Mouse (Mus musculus): ENCODE results near the gene Vegfa. TPM values are rescaled to one million over a fixed set of nuclear protein-coding genes. Genes with fewer than 3 reads are reported as not detected.

Vegfa gene
- polyA plus RNA-seq, 1 experiment from 2014 or later: 6.2 TPM

DNA sequence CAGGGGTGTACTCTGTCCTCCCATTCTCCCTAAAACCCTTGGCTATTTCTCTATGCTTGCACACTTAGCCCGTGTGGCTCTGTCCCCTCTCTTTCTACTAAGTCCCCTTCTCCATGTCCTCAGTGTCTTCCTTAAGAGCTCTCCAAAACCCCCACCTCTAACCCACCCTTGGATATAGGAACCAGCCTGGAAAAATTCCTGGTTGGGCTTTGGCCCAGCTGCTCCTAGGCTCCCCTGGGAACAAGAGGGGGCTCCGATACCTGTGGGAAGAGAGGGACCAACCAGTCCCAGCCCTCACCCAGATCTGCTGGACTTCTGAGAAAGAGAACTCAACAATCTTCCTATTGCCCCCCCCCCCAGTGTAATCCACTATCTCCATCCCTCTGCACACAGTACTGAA, 1.4 kb upstream of the Vegfa start:
- WGBS: 29% methylated on average over 2 of the region's 2 CpGs
- H3K4me2 ChIP-seq: peak overlapping the region; percentile 20
- ATAC-seq (ENCODE audit: insufficient number of reproducible peaks, insufficient read depth, low FRiP score, low TSS enrichment, low read depth): no peak
- no peak overlapping the region for H3K27ac ChIP-seq
- H3K36me3 ChIP-seq: no peaks in the 10 kb centered on the region
- H3K9me3 ChIP-seq: no peaks in the 10 kb centered on the region
- H3K4me3 ChIP-seq (replicated peaks): no peak overlapping the region
- no peak overlapping the region for H3K9ac ChIP-seq (replicated peaks)
- peaks cover 31% of the 10 kb centered on the region for H3K4me1 ChIP-seq (replicated peaks)
- no peaks in the 10 kb centered on the region; the same call in 1 of the 2 replicates for H3K27me3 ChIP-seq

DNA sequence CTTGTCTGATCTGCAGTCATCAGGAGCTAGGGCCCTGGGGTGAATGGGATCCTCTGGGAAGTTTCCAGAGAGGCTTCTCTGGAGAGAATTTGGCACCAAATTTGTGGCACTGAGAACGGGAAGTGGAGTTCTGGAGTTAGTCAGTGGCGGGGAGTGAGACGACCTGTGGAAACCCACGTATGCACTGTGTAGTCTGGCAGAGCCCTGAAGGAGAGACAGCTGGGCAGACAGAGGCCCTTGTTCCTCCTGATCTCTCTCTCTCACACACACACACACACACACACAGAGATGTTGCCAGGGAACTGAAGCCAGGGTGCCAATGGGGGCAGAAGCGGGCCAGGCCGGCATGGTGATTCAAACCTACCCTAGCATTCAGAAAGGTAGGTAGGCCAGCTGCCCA, 953 bp upstream of the Vegfa start:
- Histone ChIP-seq H3K36me3 (no peaks in the 10 kb centered on the region), H3K4me1 (replicated peaks) (peaks cover 36% of the 10 kb centered on the region), H3K27me3 (no peaks in the 10 kb centered on the region; the same call in 1 of the 2 replicates), H3K4me3 (replicated peaks) (peak overlapping the region; percentile 90; the same call in 1 of the 2 replicates), H3K9me3 (no peaks in the 10 kb centered on the region), H3K9ac (replicated peaks) (no peak overlapping the region), H3K4me2 (peak overlapping the region; percentile 81), H3K27ac (no peak overlapping the region; the same call in 1 of the 2 replicates)
- 0 out of 2 replicates have a peak, but pooled peaks have one; percentile 3 for ATAC-seq (ENCODE audit: insufficient number of reproducible peaks, insufficient read depth, low FRiP score, low TSS enrichment, low read depth)
- 48% methylated on average over 6 of the region's 6 CpGs for WGBS

DNA sequence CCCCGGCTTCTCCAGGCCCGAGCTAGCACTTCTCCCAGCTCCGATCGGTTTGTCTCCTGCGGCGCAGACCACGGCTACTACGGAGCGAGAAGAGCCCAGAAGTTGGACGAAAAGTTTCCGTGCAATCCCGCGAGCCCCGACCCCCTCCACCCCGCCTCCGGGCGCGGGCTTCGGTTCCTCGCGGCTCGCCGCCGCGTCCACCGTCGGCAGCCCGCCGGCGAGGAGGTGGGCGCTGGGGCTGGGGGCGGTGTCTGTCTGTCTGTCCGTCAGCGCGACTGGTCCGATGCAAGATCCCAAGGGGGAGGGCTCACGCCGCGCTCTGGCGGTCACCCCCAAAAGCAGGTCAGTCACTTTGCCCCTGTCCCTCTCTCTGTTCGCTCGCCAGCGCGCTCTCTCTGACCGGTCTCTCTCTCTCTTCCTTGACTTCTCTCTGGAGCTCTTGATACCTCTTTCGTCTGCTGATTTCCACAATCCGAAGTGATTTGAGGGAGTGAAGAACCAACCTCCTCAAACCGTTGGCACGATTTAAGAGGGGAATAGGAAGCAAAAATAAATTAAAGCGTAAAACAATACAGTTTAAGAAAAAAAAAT, 453 bp downstream of the Vegfa start:
- WGBS: 1% methylated on average over 48 of the region's 50 CpGs
- Histone ChIP-seq H3K4me1 (replicated peaks) (peaks cover 49% of the 10 kb centered on the region), H3K36me3 (peaks cover 5% of the 10 kb centered on the region), H3K9ac (replicated peaks) (peak overlapping the region; percentile 96), H3K4me2 (peak overlapping the region; percentile 81), H3K9me3 (no peaks in the 10 kb centered on the region), H3K27me3 (no peaks in the 10 kb centered on the region; the same call in 1 of the 2 replicates), H3K27ac (peak overlapping the region; percentile 97), H3K4me3 (replicated peaks) (peak overlapping the region; percentile 90)
- no peak for ATAC-seq (ENCODE audit: insufficient number of reproducible peaks, insufficient read depth, low FRiP score, low TSS enrichment, low read depth)

DNA sequence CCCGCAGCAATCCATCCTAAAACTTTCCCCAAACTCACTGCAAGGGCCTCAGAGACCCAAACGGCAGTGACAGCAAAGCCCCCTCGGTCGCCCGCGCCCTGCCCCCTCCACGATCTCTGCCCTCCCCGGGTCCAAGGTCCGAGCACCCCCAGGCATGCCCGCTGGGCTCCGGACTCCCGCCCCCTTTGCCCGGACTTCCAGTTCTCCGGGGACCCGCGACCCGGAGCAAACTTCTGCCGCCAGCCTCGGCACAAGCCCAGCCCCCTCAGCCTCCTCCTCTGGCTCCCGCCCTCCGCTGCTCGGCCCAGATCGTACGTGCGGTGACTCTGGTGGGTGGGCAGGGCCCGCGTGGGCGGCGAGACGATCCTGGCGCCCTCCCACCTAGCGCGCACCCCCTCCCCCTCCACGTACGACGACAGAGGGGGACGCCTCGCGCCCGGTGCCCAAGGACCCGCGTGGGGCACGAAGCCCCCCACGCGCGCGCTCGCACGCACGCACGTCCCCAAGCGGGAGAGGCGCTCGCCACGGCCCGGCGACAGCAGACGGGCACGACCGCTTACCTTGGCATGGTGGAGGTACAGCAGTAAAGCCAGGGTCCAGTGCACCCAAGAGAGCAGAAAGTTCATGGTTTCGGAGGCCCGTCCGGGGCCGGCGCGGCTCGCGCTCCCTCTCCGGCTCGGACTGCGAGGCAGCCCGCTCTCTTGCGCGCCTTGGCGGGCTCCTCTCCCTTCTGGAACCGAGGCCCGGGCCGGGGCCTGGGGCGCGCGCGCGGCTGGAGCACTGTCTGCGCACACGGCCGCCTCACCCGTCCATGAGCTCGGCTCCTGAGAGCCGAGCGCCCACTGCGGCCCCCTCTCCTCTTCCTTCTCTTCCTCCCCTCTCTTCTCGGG, 1.2 kb downstream of the Vegfa start:
- under 1% methylated on average over 80 of the region's 92 CpGs for WGBS
- ATAC-seq (ENCODE audit: insufficient number of reproducible peaks, insufficient read depth, low FRiP score, low TSS enrichment, low read depth): peak; percentile 16; the same call in 1 of the 2 replicates
- Histone ChIP-seq H3K36me3 (peaks cover 13% of the 10 kb centered on the region), H3K4me3 (replicated peaks) (peak overlapping the region; percentile 90), H3K9me3 (no peaks in the 10 kb centered on the region), H3K9ac (replicated peaks) (peak overlapping the region; percentile 96), H3K4me2 (peak overlapping the region; percentile 81), H3K27ac (peak overlapping the region; percentile 97), H3K27me3 (no peaks in the 10 kb centered on the region; the same call in 1 of the 2 replicates), H3K4me1 (replicated peaks) (peaks cover 56% of the 10 kb centered on the region)

DNA sequence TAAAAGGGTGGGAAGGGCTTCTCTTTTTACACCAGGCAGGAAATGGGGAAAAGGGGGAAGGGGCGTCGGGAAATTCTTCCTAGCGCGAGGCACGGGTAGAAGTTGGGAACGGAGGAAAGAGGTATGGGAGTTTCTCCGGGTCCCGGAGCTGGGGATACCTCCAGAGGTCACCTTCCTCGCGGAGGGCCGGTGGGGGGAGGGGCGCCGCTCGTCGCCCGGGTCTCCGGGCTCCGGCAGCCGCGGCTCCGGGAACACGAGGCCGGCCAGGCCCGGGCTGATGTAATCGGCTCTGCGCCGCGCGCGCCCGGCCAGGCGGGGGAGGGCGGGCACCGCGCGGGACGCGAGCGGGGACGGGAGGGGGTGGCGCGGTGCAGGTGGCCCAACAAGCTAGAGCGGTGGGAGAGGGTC, 1.8 kb downstream of the Vegfa start:
- Histone ChIP-seq H3K36me3 (peaks cover 19% of the 10 kb centered on the region), H3K27me3 (no peaks in the 10 kb centered on the region; the same call in 1 of the 2 replicates), H3K9me3 (no peaks in the 10 kb centered on the region), H3K4me3 (replicated peaks) (peak overlapping the region; percentile 90), H3K9ac (replicated peaks) (peak overlapping the region; percentile 96), H3K4me2 (peak overlapping the region; percentile 81), H3K27ac (peak overlapping the region; percentile 97), H3K4me1 (replicated peaks) (peaks cover 57% of the 10 kb centered on the region)
- ATAC-seq (ENCODE audit: insufficient number of reproducible peaks, insufficient read depth, low FRiP score, low TSS enrichment, low read depth): no peak
- 2% methylated on average over 33 of the region's 43 CpGs for WGBS

DNA sequence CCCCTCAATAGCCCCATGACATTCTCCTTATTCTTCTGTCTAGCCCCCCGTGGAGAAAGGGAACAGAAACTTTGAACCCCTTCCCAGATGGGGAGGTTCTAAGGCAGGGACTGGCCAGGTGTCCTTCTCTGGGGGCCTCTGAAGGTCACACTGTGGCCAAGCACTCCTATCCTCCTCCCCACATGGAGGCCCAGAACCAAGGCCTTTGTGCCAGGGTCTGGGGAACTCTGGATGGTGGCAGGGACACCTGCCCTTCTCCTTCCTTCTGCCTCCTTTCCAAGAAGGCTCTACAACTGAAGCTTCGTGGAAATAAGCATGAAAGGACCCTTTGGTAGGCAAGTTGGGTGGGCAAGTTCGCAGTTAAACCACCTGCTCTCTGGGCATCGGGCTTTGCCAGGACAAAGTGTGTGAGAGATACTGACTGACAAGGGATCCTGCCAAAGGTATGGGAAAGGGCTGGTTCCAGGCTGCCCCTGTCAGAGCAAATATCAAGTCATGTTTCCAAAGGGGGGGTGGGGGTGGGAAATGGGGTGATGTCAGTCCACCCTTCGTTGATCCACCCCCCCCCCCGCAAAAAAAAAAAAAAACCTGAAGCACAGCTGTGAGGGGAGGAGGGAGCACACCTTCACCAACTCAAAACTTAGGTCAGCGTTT, 2.5 kb downstream of the Vegfa start:
- ATAC-seq (ENCODE audit: insufficient number of reproducible peaks, insufficient read depth, low FRiP score, low TSS enrichment, low read depth): no peak
- Histone ChIP-seq H3K9me3 (no peaks in the 10 kb centered on the region), H3K9ac (replicated peaks) (peak overlapping the region; percentile 96), H3K27ac (peak overlapping the region; percentile 97), H3K27me3 (no peaks in the 10 kb centered on the region), H3K4me3 (replicated peaks) (peak overlapping the region; percentile 90), H3K4me1 (replicated peaks) (peaks cover 57% of the 10 kb centered on the region), H3K4me2 (peak overlapping the region; percentile 81), H3K36me3 (peaks cover 26% of the 10 kb centered on the region)
- 17% methylated on average over 7 of the region's 7 CpGs for WGBS

DNA sequence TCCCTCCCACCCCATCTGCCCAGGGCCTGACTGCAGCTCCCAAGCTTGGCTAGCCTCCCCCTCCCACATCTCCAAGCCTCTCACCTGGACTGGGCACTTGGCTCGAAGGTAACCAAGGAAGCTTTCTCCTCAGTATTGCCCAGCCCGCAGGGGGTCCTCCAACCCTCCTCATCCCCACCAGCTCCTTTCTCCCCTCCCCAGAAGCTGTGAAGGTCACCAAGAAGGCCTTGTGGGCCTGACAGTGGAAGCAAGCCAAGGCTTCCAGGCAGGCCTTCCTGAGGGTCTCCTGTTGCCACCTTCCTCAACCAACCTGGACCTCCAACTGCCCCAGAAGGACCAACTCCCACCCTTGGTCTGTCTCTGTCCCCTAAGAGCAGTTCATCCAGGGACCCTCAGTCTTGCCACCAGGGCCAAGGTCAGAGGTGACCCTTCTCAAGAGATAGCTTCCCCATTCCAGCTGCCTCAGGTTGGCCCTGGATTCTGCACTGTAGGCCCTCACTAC, 3.1 kb downstream of the Vegfa start:
- peak overlapping the region; percentile 90 for H3K4me3 ChIP-seq (replicated peaks)
- 44% methylated on average over 2 of the region's 2 CpGs for WGBS
- no peak for ATAC-seq (ENCODE audit: insufficient number of reproducible peaks, insufficient read depth, low FRiP score, low TSS enrichment, low read depth)
- H3K9ac ChIP-seq (replicated peaks): peak overlapping the region; percentile 96
- H3K36me3 ChIP-seq: peaks cover 31% of the 10 kb centered on the region
- H3K4me1 ChIP-seq (replicated peaks): peaks cover 56% of the 10 kb centered on the region
- H3K9me3 ChIP-seq: no peaks in the 10 kb centered on the region
- no peaks in the 10 kb centered on the region for H3K27me3 ChIP-seq
- H3K27ac ChIP-seq: peak overlapping the region; percentile 86
- peak overlapping the region; percentile 81 for H3K4me2 ChIP-seq

DNA sequence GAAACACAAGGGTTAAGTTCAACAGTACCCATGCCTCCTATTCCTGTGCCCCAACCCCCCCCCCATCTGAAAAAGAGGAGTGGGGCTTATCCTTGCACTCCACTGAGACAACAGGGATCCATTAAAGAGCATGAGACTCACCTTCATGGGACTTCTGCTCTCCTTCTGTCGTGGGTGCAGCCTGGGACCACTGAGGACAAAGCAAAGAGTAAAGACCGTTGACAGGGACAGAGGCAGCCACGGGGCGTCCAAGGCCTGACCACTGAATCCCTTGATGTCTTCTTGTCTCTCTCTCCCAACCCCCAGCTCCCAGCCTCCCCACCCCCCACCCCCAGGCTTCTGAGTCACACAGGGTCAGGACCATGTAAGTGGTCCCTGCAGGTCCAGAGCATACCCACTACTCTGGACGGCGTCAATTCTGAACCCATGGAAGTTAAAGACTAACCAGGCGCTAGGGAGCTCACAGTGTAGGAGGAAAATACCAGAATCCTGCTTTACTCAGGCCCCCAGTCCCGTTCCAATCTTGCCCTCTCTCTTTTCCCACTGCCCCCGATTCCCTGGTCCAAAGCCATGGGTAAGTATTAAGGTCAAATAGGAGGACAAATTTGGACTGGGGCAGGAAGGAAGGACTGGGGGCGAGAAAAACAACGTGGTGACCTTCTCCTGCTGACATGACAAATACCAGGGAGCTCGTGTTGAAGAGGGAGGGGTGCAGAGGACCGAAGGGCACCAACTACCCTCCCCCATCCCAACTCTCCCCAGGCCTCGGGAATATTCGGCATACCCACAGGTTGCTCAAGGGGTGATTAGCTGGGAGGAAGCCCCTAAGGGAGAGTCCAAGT, 3.7 kb downstream of the Vegfa start:
- Histone ChIP-seq H3K9me3 (no peaks in the 10 kb centered on the region), H3K9ac (replicated peaks) (peak overlapping the region; percentile 96), H3K4me3 (replicated peaks) (peak overlapping the region; percentile 90), H3K4me1 (replicated peaks) (peaks cover 49% of the 10 kb centered on the region), H3K4me2 (peak overlapping the region; percentile 81), H3K27me3 (no peaks in the 10 kb centered on the region), H3K27ac (peak overlapping the region; percentile 86), H3K36me3 (peaks cover 38% of the 10 kb centered on the region)
- ATAC-seq (ENCODE audit: insufficient number of reproducible peaks, insufficient read depth, low FRiP score, low TSS enrichment, low read depth): no peak
- WGBS: 16% methylated on average over 15 of the region's 15 CpGs

DNA sequence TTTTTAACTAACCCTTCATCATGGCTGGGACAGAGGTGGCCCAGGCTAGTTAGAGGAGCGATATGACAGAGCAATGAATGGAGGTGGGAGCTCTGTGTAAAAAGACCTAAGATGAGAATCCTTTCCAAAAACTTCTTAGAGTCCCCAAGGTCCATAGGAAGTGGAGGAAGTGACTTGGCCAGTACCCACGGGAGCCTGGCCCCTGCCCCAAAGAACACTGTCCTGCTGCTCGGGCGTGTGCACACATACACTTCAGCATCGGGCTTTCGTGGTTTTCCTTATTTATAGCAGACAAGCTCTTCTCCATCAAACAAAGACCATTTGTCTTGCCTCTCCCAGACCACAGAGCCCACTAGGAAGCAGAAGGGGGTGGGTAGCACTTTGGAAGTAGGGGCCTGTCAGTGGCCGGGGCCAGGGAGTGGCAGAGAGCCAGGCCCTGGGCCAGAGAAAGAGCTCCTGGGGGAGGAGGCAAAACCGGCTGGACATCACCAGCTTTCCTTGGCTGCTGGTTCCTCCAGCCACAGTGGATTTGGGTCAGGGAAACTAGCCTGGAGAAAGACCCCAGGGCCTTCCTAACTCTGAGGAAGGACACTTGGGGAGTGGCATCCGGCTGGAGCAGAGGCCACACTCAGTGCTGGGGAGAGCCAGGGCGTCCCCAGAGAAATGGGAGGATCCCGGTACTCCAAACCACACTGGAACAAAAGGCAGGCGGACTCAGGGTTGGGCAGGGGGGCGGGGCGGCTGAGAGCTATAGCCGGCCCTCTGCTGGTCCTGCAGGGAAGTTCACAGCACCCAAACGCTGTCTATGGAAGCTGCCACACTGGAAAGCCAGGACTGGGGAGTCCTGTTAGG, 4.9 kb downstream of the Vegfa start:
- Histone ChIP-seq H3K4me3 (replicated peaks) (peak overlapping the region; percentile 90), H3K27me3 (no peaks in the 10 kb centered on the region), H3K4me1 (replicated peaks) (peaks cover 39% of the 10 kb centered on the region), H3K4me2 (peak overlapping the region; percentile 81), H3K27ac (peak overlapping the region; percentile 86), H3K9me3 (no peaks in the 10 kb centered on the region), H3K9ac (replicated peaks) (peak overlapping the region; percentile 63), H3K36me3 (peaks cover 50% of the 10 kb centered on the region)
- no peak for ATAC-seq (ENCODE audit: insufficient number of reproducible peaks, insufficient read depth, low FRiP score, low TSS enrichment, low read depth)
- WGBS: 17% methylated on average over 16 of the region's 16 CpGs
